In genomic region chr5:66654220-66654619, GRCm38 (mm10) we compare ENCODE assay signal across 9 mouse cellular contexts. TPM values are rescaled to one million over a fixed set of nuclear protein-coding genes. Genes with fewer than 3 reads are reported as not detected.
DNase-seq lines count a peak whose midpoint lies in the region; ATAC-seq and TF ChIP-seq lines count a peak whose summit lies in the region.
"Had no signal": no experiment of that assay in that cellular context is flagged by ENCODE, and none has a peak within 500 bp of the region (broad histone marks: within the 10 kb centered on the region; RNA-seq: fewer than 3 reads in every experiment).

No protein-coding gene starts in this region.

- H3K36me3 ChIP-seq in forebrain, embryonic 14.5 days (ENCODE audit: control insufficient read depth, insufficient read depth, low read length) = no peaks in the 10 kb centered on the region
- H3K36me3 ChIP-seq in forebrain, embryonic 12.5 days (replicated peaks) = no peaks in the 10 kb centered on the region
- no peaks in the 10 kb centered on the region for H3K36me3 ChIP-seq in heart, embryonic 12.5 days
- no peaks in the 10 kb centered on the region for H3K36me3 ChIP-seq in stomach, postnatal 0 days (ENCODE audit: control insufficient read depth, insufficient read depth, low read length)

- H3K4me3 ChIP-seq in forebrain, embryonic 14.5 days (ENCODE audit: low read depth, low read length) = no peak overlapping the region
- no peak overlapping the region for H3K4me3 ChIP-seq in forebrain, embryonic 12.5 days (replicated peaks)
- no peak overlapping the region for H3K4me3 ChIP-seq in heart, embryonic 12.5 days
- H3K4me3 ChIP-seq in stomach, postnatal 0 days (ENCODE audit: low read depth, low read length) = no peak overlapping the region

- peak; percentile 79 for DNase-seq in forebrain, embryonic 14.5 days (ENCODE audit: low spot score)
- DNase-seq in R1 (ENCODE audit: low read depth, low spot score) = peak; percentile 5
- peak; percentile 68 for DNase-seq in kidney, postnatal 14 days
- peak; percentile 58 for DNase-seq in stomach, postnatal 0 days (ENCODE audit: low spot score)
- DNase-seq in left cerebral cortex, postnatal 4 days = no peak
- no peak for DNase-seq in embryo, embryonic 9.5 days (ENCODE audit: extremely low spot score)

- intact Hi-C loops in left cerebral cortex, postnatal 4 days (cut with DNase I) = no loop called here

- peak; percentile 91 for ATAC-seq in forebrain, embryonic 14.5 days
- no peak for ATAC-seq in forebrain, embryonic 12.5 days (ENCODE audit: low FRiP score)
- ATAC-seq in heart, embryonic 12.5 days (ENCODE audit: insufficient number of reproducible peaks, low FRiP score) = peak; percentile 83
- peak; percentile 73 for ATAC-seq in stomach, postnatal 0 days (ENCODE audit: low FRiP score, low TSS enrichment)

- H3K27me3 ChIP-seq in forebrain, embryonic 14.5 days (replicated peaks; ENCODE audit: control insufficient read depth, insufficient read depth, low read length) = no peaks in the 10 kb centered on the region
- H3K27me3 ChIP-seq in forebrain, embryonic 12.5 days = no peaks in the 10 kb centered on the region
- no peaks in the 10 kb centered on the region for H3K27me3 ChIP-seq in heart, embryonic 12.5 days (replicated peaks)
- no peaks in the 10 kb centered on the region for H3K27me3 ChIP-seq in stomach, postnatal 0 days (ENCODE audit: control insufficient read depth, insufficient read depth, low read length)
- H3K27me3 ChIP-seq: CH12.LX had no signal

- TF ChIP-seq CTCF in stomach, postnatal 0 days (IDR thresholded peaks at IDR 0.05; ENCODE audit: low read depth) = no peak

- TF ChIP-seq EP300 in stomach, postnatal 0 days (optimal IDR thresholded peaks at IDR 0.05) = no peak

- H3K9me3 ChIP-seq in forebrain, embryonic 14.5 days (replicated peaks; ENCODE audit: control insufficient read depth, low read length) = no peaks in the 10 kb centered on the region
- H3K9me3 ChIP-seq in forebrain, embryonic 12.5 days = no peaks in the 10 kb centered on the region
- H3K9me3 ChIP-seq in heart, embryonic 12.5 days (replicated peaks) = 0 out of 2 replicates have a peak, but pooled peaks cover 6% of the 10 kb centered on the region
- no peaks in the 10 kb centered on the region for H3K9me3 ChIP-seq in stomach, postnatal 0 days (ENCODE audit: control insufficient read depth, low read length)

- no peak overlapping the region for H3K27ac ChIP-seq in forebrain, embryonic 14.5 days (ENCODE audit: low read depth, low read length)
- H3K27ac ChIP-seq in forebrain, embryonic 12.5 days = no peak overlapping the region
- 0 out of 2 replicates have a peak overlapping the region, but pooled peaks have one; percentile 44 for H3K27ac ChIP-seq in heart, embryonic 12.5 days (ENCODE audit: poor library complexity, severe bottlenecking)
- H3K27ac ChIP-seq in stomach, postnatal 0 days (replicated peaks) = no peak overlapping the region

- H3K4me2 ChIP-seq in forebrain, embryonic 14.5 days (ENCODE audit: low read length) = no peak overlapping the region
- no peak overlapping the region for H3K4me2 ChIP-seq in forebrain, embryonic 12.5 days
- H3K4me2 ChIP-seq in heart, embryonic 12.5 days = no peak overlapping the region
- H3K4me2 ChIP-seq in stomach, postnatal 0 days (replicated peaks; ENCODE audit: low read depth) = no peak overlapping the region

- H3K4me1 ChIP-seq in forebrain, embryonic 14.5 days (ENCODE audit: control insufficient read depth, insufficient read depth, low read length) = no peaks in the 10 kb centered on the region
- peaks cover 3% of the 10 kb centered on the region; the same call in 1 of the 2 replicates for H3K4me1 ChIP-seq in forebrain, embryonic 12.5 days
- H3K4me1 ChIP-seq in heart, embryonic 12.5 days (replicated peaks) = peaks cover 11% of the 10 kb centered on the region
- H3K4me1 ChIP-seq in stomach, postnatal 0 days (replicated peaks; ENCODE audit: control insufficient read depth, insufficient read depth) = no peaks in the 10 kb centered on the region

- 28% methylated on average over 5 of the region's 5 CpGs for WGBS in forebrain, embryonic 14.5 days
- 62% methylated on average over 5 of the region's 5 CpGs for WGBS in forebrain, embryonic 12.5 days
- 24% methylated on average over 5 of the region's 5 CpGs for WGBS in heart, embryonic 12.5 days
- WGBS in stomach, postnatal 0 days = 11% methylated on average over 5 of the region's 5 CpGs

- H3K9ac ChIP-seq in forebrain, embryonic 14.5 days (ENCODE audit: low read length) = no peak overlapping the region
- H3K9ac ChIP-seq in forebrain, embryonic 12.5 days = no peak overlapping the region
- H3K9ac ChIP-seq in heart, embryonic 12.5 days = no peak overlapping the region
- H3K9ac ChIP-seq in stomach, postnatal 0 days (ENCODE audit: low read length) = no peak overlapping the region

RNA-seq across cellular contexts. Expression of gene Uchl1, which starts 21.7 kb away (rescaled TPM):
- 1,206 and 1,411 TPM in 2 replicates for polyA plus RNA-seq in forebrain, embryonic 14.5 days (2014; fragmentation: Nextera tagmentation; extraction: Ambion mirVana)
- 539 and 554 TPM in 2 replicates for polyA plus RNA-seq in forebrain, embryonic 12.5 days (2016; fragmentation: Nextera tagmentation; extraction: Ambion mirVana)
- polyA plus RNA-seq in heart, embryonic 12.5 days (2016; fragmentation: Nextera tagmentation; extraction: Ambion mirVana) = 128 and 129 TPM in 2 replicates
- 62.5 and 66.0 TPM in 2 replicates for polyA plus RNA-seq in stomach, postnatal 0 days (2015; fragmentation: Nextera tagmentation; extraction: Ambion mirVana)
- 1,000 to 10,000 TPM; 1,371 to 1,423 TPM for total RNA-seq in left cerebral cortex, postnatal 4 days (2021)
- total RNA-seq: CH12.LX had no signal

RNA-seq across cellular contexts. Expression of gene Apbb2, which starts 35.6 kb away (rescaled TPM):
- 60.6 and 75.0 TPM in 2 replicates for polyA plus RNA-seq in forebrain, embryonic 14.5 days (2014; fragmentation: Nextera tagmentation; extraction: Ambion mirVana)
- 53.4 and 56.5 TPM in 2 replicates for polyA plus RNA-seq in forebrain, embryonic 12.5 days (2016; fragmentation: Nextera tagmentation; extraction: Ambion mirVana)
- 30.7 and 32.1 TPM in 2 replicates for polyA plus RNA-seq in heart, embryonic 12.5 days (2016; fragmentation: Nextera tagmentation; extraction: Ambion mirVana)
- polyA plus RNA-seq in stomach, postnatal 0 days (2015; fragmentation: Nextera tagmentation; extraction: Ambion mirVana) = 16.8 and 18.3 TPM in 2 replicates
- total RNA-seq in left cerebral cortex, postnatal 4 days (2021) = 100 to 1,000 TPM in 1 of 2 experiments, 10 to 100 TPM in 1; 96.4 to 104 TPM

Comparison
In these comparisons a context has a peak if more than half of its experiments do, and no peak if none do; other contexts are left out.
1. DNase-seq: peak in forebrain, embryonic 14.5 days (single experiment), R1 (single experiment), kidney, postnatal 14 days (single experiment) and stomach, postnatal 0 days (single experiment); none in left cerebral cortex, postnatal 4 days (single experiment) and embryo, embryonic 9.5 days (single experiment).